Mouse (Mus musculus): ENCODE data around the gene Egfl8.

DNA sequence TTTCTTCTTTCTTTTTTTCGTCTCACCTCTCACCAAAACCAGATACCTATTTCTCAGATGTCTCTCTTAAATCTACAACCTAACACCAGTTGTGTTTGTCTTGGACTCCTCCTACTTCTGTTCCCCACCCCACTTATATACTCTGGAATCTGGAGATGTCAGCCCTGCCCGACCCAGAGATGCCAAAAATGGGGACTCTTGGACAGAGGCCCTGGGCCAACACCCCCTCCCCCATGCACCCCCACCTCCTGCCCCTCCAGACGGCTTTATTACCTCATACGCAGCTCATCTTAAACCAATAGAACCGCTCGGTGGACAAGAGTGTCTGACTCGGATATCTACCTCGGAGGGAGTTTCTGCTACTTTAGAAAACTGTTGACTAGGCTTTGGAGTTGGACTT is 19.7 kb downstream of the Egfl8 start:
- TF ChIP-seq CTCF (IDR thresholded peaks at IDR 0.05; ENCODE audit: low read depth) (no peak), EP300 (IDR thresholded peaks at IDR 0.05; ENCODE audit: low read depth) (no peak)

All from liver, embryonic 14.5 days (tissue).